Mouse (Mus musculus) intestine, embryonic 15.5 days (tissue): ENCODE results near the gene Shc4. TPM values are rescaled to one million over a fixed set of nuclear protein-coding genes. Genes with fewer than 3 reads are reported as not detected.

Source experiments
- ATAC-seq: fragments of 200-750 bp; cut with Nextera tagmentation; 2 replicates; pipeline ENCODE4 v1.8.0; 2017; ENCODE audit warnings: moderate TSS enrichment, moderate library complexity
- H3K27ac ChIP-seq: fragments of 300-500 bp; sonication (generic); 2 replicates; pipeline ENCODE4 v1.5.1; 2015; ENCODE audit warnings: mild to moderate bottlenecking, inconsistent platforms
- H3K27me3 ChIP-seq: fragments of 300-500 bp; sonication (generic); replicated peaks from 2 replicates; pipeline ENCODE4 v1.6.1; 2015; ENCODE audit warnings: inconsistent platforms
- H3K36me3 ChIP-seq: fragments of 300-500 bp; sonication (generic); 2 replicates; pipeline ENCODE4 v1.6.1; 2015; ENCODE audit warnings: inconsistent platforms
- H3K4me1 ChIP-seq: fragments of 300-500 bp; sonication (generic); replicated peaks from 2 replicates; pipeline ENCODE4 v1.6.1; 2015; ENCODE audit warnings: inconsistent platforms
- H3K4me2 ChIP-seq: fragments of 300-500 bp; sonication (generic); replicated peaks from 2 replicates; pipeline ENCODE4 v1.6.1; 2015; ENCODE audit warnings: mild to moderate bottlenecking, inconsistent platforms
- H3K4me3 ChIP-seq: fragments of 300-500 bp; sonication (generic); replicated peaks from 2 replicates; pipeline ENCODE4 v1.5.1; 2015; ENCODE audit warnings: inconsistent platforms
- H3K9ac ChIP-seq: fragments of 300-500 bp; sonication (generic); 2 replicates; pipeline ENCODE4 v1.6.1; 2015; ENCODE audit warnings: inconsistent platforms
- H3K9me3 ChIP-seq: fragments of 300-500 bp; sonication (generic); 2 replicates; pipeline ENCODE4 v1.6.1; 2016; ENCODE audit warnings: inconsistent platforms
- WGBS: fragments of 180-500 bp; shearing (Covaris S2); methylation state at CpG from one replicate; pipeline ENCODE4 v1.1.7; 2015; 5-methylcytosine and 5-hydroxymethylcytosine counted together
- polyA plus RNA-seq: library from polyadenylated mRNA; unstranded; fragments of >200 nt; fragmentation: Nextera tagmentation; extraction: Ambion mirVana; gene quantifications from 2 replicates; pipeline ENCODE4 v1.2.1, GENCODE M21; 2015

The Shc4 gene
- polyA plus RNA-seq, 1 experiment from 2014 or later: 1.9 TPM

- H3K9ac ChIP-seq: peak overlapping the region; percentile 31; the same call in 1 of the 2 replicates
- H3K4me2 ChIP-seq: peak overlapping the region; percentile 56
- WGBS: 10% methylated on average over 10 of the region's 10 CpGs
- peak overlapping the region; percentile 20 for H3K4me3 ChIP-seq
- H3K9me3 ChIP-seq: no peaks in the 10 kb centered on the region
- H3K27me3 ChIP-seq: no peaks in the 10 kb centered on the region
- no peak overlapping the region for H3K27ac ChIP-seq
- no peaks in the 10 kb centered on the region for H3K36me3 ChIP-seq
- H3K4me1 ChIP-seq: peaks cover 4% of the 10 kb centered on the region; the same call in 1 of the 2 replicates
- peak; percentile 76 for ATAC-seq
Observed at GRCm38 (mm10) chr2:125659823-125660536, 64.0 kb downstream of the Shc4 start.

GRCm38 (mm10) chr2:125655391-125655790 lies 68.6 kb downstream of the Shc4 start:
- H3K36me3 ChIP-seq: no peaks in the 10 kb centered on the region
- H3K9ac ChIP-seq: no peak overlapping the region

GRCm38 (mm10) chr2:125653286-125653685 lies 70.7 kb downstream of the Shc4 start:
- Histone ChIP-seq H3K4me1 (no peaks in the 10 kb centered on the region), H3K27me3 (no peaks in the 10 kb centered on the region), H3K4me3 (no peak overlapping the region), H3K36me3 (no peaks in the 10 kb centered on the region), H3K4me2 (no peak overlapping the region), H3K9me3 (no peaks in the 10 kb centered on the region), H3K9ac (no peak overlapping the region), H3K27ac (no peak overlapping the region)
- WGBS: 87% methylated on average over 2 of the region's 2 CpGs
- no peak for ATAC-seq

More at GRCm38 (mm10) chr2:125655391-125655790, 68.6 kb downstream of the Shc4 start:
- H3K4me2 ChIP-seq: no peak overlapping the region
- no peak overlapping the region for H3K4me3 ChIP-seq
- H3K27me3 ChIP-seq: no peaks in the 10 kb centered on the region
- H3K4me1 ChIP-seq: no peaks in the 10 kb centered on the region
- H3K27ac ChIP-seq: no peak overlapping the region
- no peaks in the 10 kb centered on the region for H3K9me3 ChIP-seq
- ATAC-seq: no peak
- WGBS: 91% methylated on average over 9 of the region's 9 CpGs

GRCm38 (mm10) chr2:125651563-125651962 lies 72.4 kb downstream of the Shc4 start:
- no peaks in the 10 kb centered on the region for H3K9me3 ChIP-seq
- H3K27me3 ChIP-seq: no peaks in the 10 kb centered on the region
- WGBS: 82% methylated on average over 8 of the region's 8 CpGs
- no peaks in the 10 kb centered on the region for H3K36me3 ChIP-seq
- no peak overlapping the region for H3K27ac ChIP-seq
- no peak for ATAC-seq
- no peaks in the 10 kb centered on the region for H3K4me1 ChIP-seq
- no peak overlapping the region for H3K9ac ChIP-seq
- no peak overlapping the region for H3K4me3 ChIP-seq
- no peak overlapping the region for H3K4me2 ChIP-seq

GRCm38 (mm10) chr2:125650742-125651352 lies 73.1 kb downstream of the Shc4 start:
- no peak overlapping the region for H3K4me3 ChIP-seq
- WGBS: 76% methylated on average over 14 of the region's 14 CpGs
- no peak overlapping the region for H3K9ac ChIP-seq
- H3K4me1 ChIP-seq: no peaks in the 10 kb centered on the region
- no peaks in the 10 kb centered on the region for H3K36me3 ChIP-seq
- H3K27me3 ChIP-seq: no peaks in the 10 kb centered on the region
- H3K27ac ChIP-seq: no peak overlapping the region
- no peak for ATAC-seq
- H3K9me3 ChIP-seq: no peaks in the 10 kb centered on the region
- H3K4me2 ChIP-seq: no peak overlapping the region

- Histone ChIP-seq H3K27me3 (no peaks in the 10 kb centered on the region), H3K9me3 (no peaks in the 10 kb centered on the region), H3K9ac (no peak overlapping the region), H3K4me2 (no peak overlapping the region), H3K36me3 (no peaks in the 10 kb centered on the region), H3K27ac (no peak overlapping the region), H3K4me3 (no peak overlapping the region), H3K4me1 (no peaks in the 10 kb centered on the region)
- 83% methylated on average over 5 of the region's 5 CpGs for WGBS
- ATAC-seq: no peak
Observed at GRCm38 (mm10) chr2:125650038-125650437, 73.9 kb downstream of the Shc4 start.

GRCm38 (mm10) chr2:125644912-125645311 lies 79.0 kb downstream of the Shc4 start:
- no peaks in the 10 kb centered on the region for H3K27me3 ChIP-seq
- ATAC-seq: no peak
- no peak overlapping the region for H3K4me3 ChIP-seq
- H3K9me3 ChIP-seq: no peaks in the 10 kb centered on the region
- WGBS: 83% methylated on average over 6 of the region's 6 CpGs
- H3K36me3 ChIP-seq: no peaks in the 10 kb centered on the region
- H3K27ac ChIP-seq: no peak overlapping the region
- no peak overlapping the region for H3K4me2 ChIP-seq
- no peak overlapping the region for H3K9ac ChIP-seq
- H3K4me1 ChIP-seq: no peaks in the 10 kb centered on the region

GRCm38 (mm10) chr2:125637331-125637730 lies 86.6 kb downstream of the Shc4 start:
- Histone ChIP-seq H3K4me1 (no peaks in the 10 kb centered on the region), H3K9me3 (no peaks in the 10 kb centered on the region), H3K4me2 (no peak overlapping the region), H3K4me3 (no peak overlapping the region), H3K9ac (no peak overlapping the region), H3K27me3 (no peaks in the 10 kb centered on the region), H3K36me3 (no peaks in the 10 kb centered on the region), H3K27ac (no peak overlapping the region)
- 51% methylated on average over 7 of the region's 7 CpGs for WGBS
- no peak for ATAC-seq

GRCm38 (mm10) chr2:125630010-125630409 lies 93.9 kb downstream of the Shc4 start:
- 95% methylated on average over 2 of the region's 2 CpGs for WGBS
- H3K36me3 ChIP-seq: no peaks in the 10 kb centered on the region

GRCm38 (mm10) chr2:125628487-125628886 lies 95.5 kb downstream of the Shc4 start:
- Histone ChIP-seq H3K36me3 (no peaks in the 10 kb centered on the region), H3K9ac (no peak overlapping the region), H3K27ac (no peak overlapping the region), H3K27me3 (no peaks in the 10 kb centered on the region), H3K9me3 (no peaks in the 10 kb centered on the region), H3K4me1 (peaks cover 9% of the 10 kb centered on the region; the same call in 1 of the 2 replicates), H3K4me2 (no peak overlapping the region), H3K4me3 (no peak overlapping the region)
- WGBS: 74% methylated on average over 6 of the region's 6 CpGs
- ATAC-seq: no peak

More at GRCm38 (mm10) chr2:125630010-125630409, 93.9 kb downstream of the Shc4 start:
- Histone ChIP-seq H3K4me2 (no peak overlapping the region), H3K27me3 (no peaks in the 10 kb centered on the region), H3K9me3 (no peaks in the 10 kb centered on the region), H3K4me1 (no peaks in the 10 kb centered on the region), H3K27ac (no peak overlapping the region), H3K9ac (no peak overlapping the region), H3K4me3 (no peak overlapping the region)
- ATAC-seq: no peak

GRCm38 (mm10) chr2:125626536-125626935 lies 97.4 kb downstream of the Shc4 start:
- H3K36me3 ChIP-seq: no peaks in the 10 kb centered on the region
- H3K4me2 ChIP-seq: no peak overlapping the region
- H3K4me3 ChIP-seq: no peak overlapping the region
- WGBS: 84% methylated on average over 4 of the region's 4 CpGs
- no peaks in the 10 kb centered on the region for H3K27me3 ChIP-seq
- H3K9ac ChIP-seq: no peak overlapping the region
- no peaks in the 10 kb centered on the region for H3K9me3 ChIP-seq
- ATAC-seq: no peak
- peaks cover 14% of the 10 kb centered on the region; the same call in 1 of the 2 replicates for H3K4me1 ChIP-seq
- no peak overlapping the region for H3K27ac ChIP-seq

GRCm38 (mm10) chr2:125624837-125625351 lies 99.1 kb downstream of the Shc4 start, which contains the start of gene Cep152:
Gene Cep152 (minus strand): TSS chr2:125625113.
- peak within 1 kb of the TSS; percentile 64 for H3K4me2 ChIP-seq
- under 1% methylated on average over 50 of the region's 50 CpGs for WGBS
- H3K9me3 ChIP-seq: no peaks in the 10 kb centered on the region
- peak within 1 kb of the TSS; percentile 76 for H3K9ac ChIP-seq
- no peaks in the 10 kb centered on the region for H3K27me3 ChIP-seq
- peak within 1 kb of the TSS; percentile 87 for H3K4me3 ChIP-seq
- H3K36me3 ChIP-seq: no peaks in the 10 kb centered on the region
- peaks cover 14% of the 10 kb centered on the region; the same call in 1 of the 2 replicates for H3K4me1 ChIP-seq
- H3K27ac ChIP-seq: 0 out of 2 replicates have a peak within 1 kb of the TSS, but pooled peaks have one; percentile 15
- peak; percentile 100 for ATAC-seq
